Mouse (Mus musculus) midbrain, embryonic 13.5 days (tissue): ENCODE data around the gene Ccdc137. TPM values are rescaled to one million over a fixed set of nuclear protein-coding genes. Genes with fewer than 3 reads are reported as not detected.
"Not testable (repeated sequence)": the region's sequence is repeated elsewhere in the genome, so short reads cannot be mapped to it uniquely, and the experiment has no call there.

ENCODE experiments used
- ATAC-seq: fragments of 200-750 bp; cut with Nextera tagmentation; 2 replicates; pipeline ENCODE4 v1.8.0; 2017; ENCODE audit warnings: mild to moderate bottlenecking, moderate TSS enrichment, moderate library complexity
- H3K27ac ChIP-seq: fragments of 300-500 bp; sonication (generic); 2 replicates; pipeline ENCODE4 v1.5.1; 2015; ENCODE audit warnings: inconsistent platforms, mild to moderate bottlenecking, moderate library complexity
- H3K27me3 ChIP-seq: fragments of 300-500 bp; sonication (generic); 2 replicates; pipeline ENCODE4 v1.6.1; 2015; ENCODE audit warnings: mild to moderate bottlenecking, inconsistent platforms
- H3K36me3 ChIP-seq: fragments of 300-500 bp; sonication (generic); 2 replicates; pipeline ENCODE4 v1.6.1; 2015; ENCODE audit warnings: mild to moderate bottlenecking, inconsistent platforms
- H3K4me1 ChIP-seq: fragments of 300-500 bp; sonication (generic); replicated peaks from 2 replicates; pipeline ENCODE4 v1.6.1; 2015; ENCODE audit warnings: inconsistent platforms
- H3K4me2 ChIP-seq: fragments of 300-500 bp; sonication (generic); replicated peaks from 2 replicates; pipeline ENCODE4 v1.6.1; 2015; ENCODE audit warnings: moderate library complexity, mild to moderate bottlenecking, inconsistent platforms
- H3K4me3 ChIP-seq: fragments of 300-500 bp; sonication (generic); replicated peaks from 2 replicates; pipeline ENCODE4 v1.5.1; 2015; ENCODE audit warnings: mild to moderate bottlenecking, inconsistent platforms
- H3K9ac ChIP-seq: fragments of 300-500 bp; sonication (generic); replicated peaks from 2 replicates; pipeline ENCODE4 v1.6.1; 2015; ENCODE audit warnings: mild to moderate bottlenecking, inconsistent platforms
- H3K9me3 ChIP-seq: fragments of 300-500 bp; sonication (generic); 2 replicates; pipeline ENCODE4 v1.6.1; 2016; ENCODE audit warnings: mild to moderate bottlenecking, inconsistent platforms
- WGBS: fragments of 180-500 bp; shearing (Covaris S2); methylation state at CpG from one replicate; pipeline ENCODE4 v1.1.7; 2015; 5-methylcytosine and 5-hydroxymethylcytosine counted together
- polyA plus RNA-seq: library from polyadenylated mRNA; unstranded; fragments of >200 nt; fragmentation: Nextera tagmentation; extraction: Ambion mirVana; gene quantifications from 2 replicates; pipeline ENCODE4 v1.2.1, GENCODE M21; 2015

The Ccdc137 gene
- 26.1 and 28.7 TPM in 2 replicates for polyA plus RNA-seq

- peak within 1 kb of the TSS; percentile 71 for H3K27ac ChIP-seq
- 4% methylated on average over 62 of the region's 62 CpGs for WGBS
- H3K4me1 ChIP-seq: peaks cover 25% of the 10 kb centered on the region
- H3K9me3 ChIP-seq: no peaks in the 10 kb centered on the region
- peak within 1 kb of the TSS; percentile 95 for H3K4me2 ChIP-seq
- H3K27me3 ChIP-seq: no peaks in the 10 kb centered on the region
- peak within 1 kb of the TSS; percentile 80 for H3K4me3 ChIP-seq
- ATAC-seq: peak; percentile 96
- H3K9ac ChIP-seq: peak within 1 kb of the TSS; percentile 89
- H3K36me3 ChIP-seq: peaks cover 37% of the 10 kb centered on the region
Measured at GRCm38 (mm10) chr11:120457772-120458751, at the start of gene Ccdc137, which contains the start of gene Oxld1. Gene Ccdc137, plus strand, starts transcription at chr11:120458115. Gene Oxld1, minus strand, starts transcription at chr11:120458068.

GRCm38 (mm10) chr11:120413621-120414020, 44.3 kb upstream of the Ccdc137 start:
- H3K4me3 ChIP-seq, H3K9ac ChIP-seq, H3K27me3 ChIP-seq, H3K4me2 ChIP-seq, H3K4me1 ChIP-seq, H3K27ac ChIP-seq, H3K9me3 ChIP-seq, ATAC-seq: not testable (repeated sequence)
- peaks cover 92% of the 10 kb centered on the region for H3K36me3 ChIP-seq
- 94% methylated on average over 8 of the region's 10 CpGs for WGBS

- ATAC-seq: no peak
- Histone ChIP-seq H3K36me3 (peaks cover 88% of the 10 kb centered on the region), H3K9me3 (no peaks in the 10 kb centered on the region), H3K4me1 (no peaks in the 10 kb centered on the region), H3K27ac (no peak overlapping the region), H3K4me2 (no peak overlapping the region), H3K9ac (no peak overlapping the region), H3K4me3 (no peak overlapping the region), H3K27me3 (no peaks in the 10 kb centered on the region)
- WGBS: 89% methylated on average over 7 of the region's 7 CpGs
Measured at GRCm38 (mm10) chr11:120417852-120418251, 40.1 kb upstream of the Ccdc137 start.

GRCm38 (mm10) chr11:120418592-120418991, 39.3 kb upstream of the Ccdc137 start:
- Histone ChIP-seq H3K9me3 (no peaks in the 10 kb centered on the region), H3K4me3 (no peak overlapping the region), H3K4me2 (no peak overlapping the region), H3K36me3 (peaks cover 88% of the 10 kb centered on the region), H3K27ac (no peak overlapping the region), H3K27me3 (no peaks in the 10 kb centered on the region), H3K4me1 (no peaks in the 10 kb centered on the region), H3K9ac (no peak overlapping the region)
- ATAC-seq: no peak
- WGBS: 90% methylated on average over 1 of the region's 1 CpGs

- Histone ChIP-seq H3K9ac (no peak overlapping the region), H3K9me3 (no peaks in the 10 kb centered on the region), H3K4me1 (no peaks in the 10 kb centered on the region), H3K4me2 (no peak overlapping the region), H3K36me3 (peaks cover 84% of the 10 kb centered on the region), H3K27me3 (no peaks in the 10 kb centered on the region), H3K4me3 (no peak overlapping the region), H3K27ac (no peak overlapping the region)
- 94% methylated on average over 13 of the region's 13 CpGs for WGBS
- ATAC-seq: no peak
Measured at GRCm38 (mm10) chr11:120422651-120423568, 35.0 kb upstream of the Ccdc137 start.

- Histone ChIP-seq H3K27ac (no peak overlapping the region), H3K9ac (no peak overlapping the region), H3K36me3 (peaks cover 82% of the 10 kb centered on the region), H3K27me3 (no peaks in the 10 kb centered on the region), H3K4me2 (no peak overlapping the region), H3K4me1 (no peaks in the 10 kb centered on the region), H3K4me3 (no peak overlapping the region), H3K9me3 (no peaks in the 10 kb centered on the region)
- ATAC-seq: no peak
- 76% methylated on average over 9 of the region's 9 CpGs for WGBS
Measured at GRCm38 (mm10) chr11:120423569-120424295, 34.2 kb upstream of the Ccdc137 start.

- no peaks in the 10 kb centered on the region for H3K4me1 ChIP-seq
- no peaks in the 10 kb centered on the region for H3K27me3 ChIP-seq
- no peaks in the 10 kb centered on the region for H3K9me3 ChIP-seq
- H3K4me3 ChIP-seq: no peak overlapping the region
- H3K9ac ChIP-seq: no peak overlapping the region
- H3K27ac ChIP-seq: no peak overlapping the region
- 91% methylated on average over 3 of the region's 3 CpGs for WGBS
- peaks cover 77% of the 10 kb centered on the region for H3K36me3 ChIP-seq
- no peak overlapping the region for H3K4me2 ChIP-seq
- ATAC-seq: no peak
Measured at GRCm38 (mm10) chr11:120426727-120427126, 31.2 kb upstream of the Ccdc137 start.

GRCm38 (mm10) chr11:120437152-120437856, 20.6 kb upstream of the Ccdc137 start, which contains the start of gene Nploc4:
Gene Nploc4, minus strand, starts transcription at chr11:120437708.
- H3K4me2 ChIP-seq: peak within 1 kb of the TSS; percentile 80
- peaks cover 13% of the 10 kb centered on the region for H3K4me1 ChIP-seq
- H3K27me3 ChIP-seq: no peaks in the 10 kb centered on the region
- peak within 1 kb of the TSS; percentile 99 for H3K9ac ChIP-seq
- peak within 1 kb of the TSS; percentile 96 for H3K4me3 ChIP-seq
- H3K27ac ChIP-seq: peak within 1 kb of the TSS; percentile 85
- peaks cover 26% of the 10 kb centered on the region for H3K36me3 ChIP-seq
- ATAC-seq: peak; percentile 88
- no peaks in the 10 kb centered on the region for H3K9me3 ChIP-seq
- under 1% methylated on average over 71 of the region's 77 CpGs for WGBS

GRCm38 (mm10) chr11:120437857-120438385, 20.0 kb upstream of the Ccdc137 start:
- Histone ChIP-seq H3K4me2 (peak overlapping the region; percentile 80), H3K27ac (peak overlapping the region; percentile 85; the same call in 1 of the 2 replicates), H3K9ac (peak overlapping the region; percentile 99), H3K36me3 (peaks cover 20% of the 10 kb centered on the region), H3K4me3 (peak overlapping the region; percentile 96), H3K9me3 (no peaks in the 10 kb centered on the region), H3K27me3 (no peaks in the 10 kb centered on the region), H3K4me1 (peaks cover 13% of the 10 kb centered on the region)
- ATAC-seq: no peak
- 30% methylated on average over 12 of the region's 12 CpGs for WGBS

- Histone ChIP-seq H3K9me3 (no peaks in the 10 kb centered on the region), H3K27me3 (no peaks in the 10 kb centered on the region), H3K27ac (no peak within 1 kb of the TSS), H3K4me3 (no peak within 1 kb of the TSS), H3K9ac (no peak within 1 kb of the TSS), H3K4me2 (no peak within 1 kb of the TSS), H3K36me3 (no peaks in the 10 kb centered on the region), H3K4me1 (no peaks in the 10 kb centered on the region)
- ATAC-seq: no peak
- 90% methylated on average over 3 of the region's 3 CpGs for WGBS
Measured at GRCm38 (mm10) chr11:120442344-120442743, 15.6 kb upstream of the Ccdc137 start, which contains the start of gene Tspan10. Gene Tspan10, plus strand, starts transcription at chr11:120442644.
